Mouse (Mus musculus) G1E (cell line): ENCODE results near the gene Kif1c.

Source experiments
- CTCF ChIP-seq: IDR thresholded peaks from 2 replicates; pipeline ENCODE4 v1.5.1; 2012; ENCODE audit warnings: low read depth, low read length, inconsistent platforms, mixed read lengths
- GATA1 ChIP-seq: IDR thresholded peaks from 2 replicates; pipeline ENCODE4 v1.6.1; 2012; ENCODE audit warnings: borderline replicate concordance, low read length, inconsistent platforms, mixed read lengths
- GATA2 ChIP-seq: IDR thresholded peaks from 2 replicates; pipeline ENCODE4 v1.6.1; 2012; ENCODE audit warnings: low read depth, low read length, inconsistent platforms, borderline replicate concordance
- POLR2AphosphoS5 ChIP-seq: IDR thresholded peaks from 2 replicates; pipeline ENCODE4 v1.6.1; 2012; ENCODE audit warnings: low read depth, low read length, inconsistent platforms; ENCODE audit not compliant: insufficient replicate concordance

- no peak for TF ChIP-seq CTCF
- no peak for TF ChIP-seq GATA1
- TF ChIP-seq POLR2AphosphoS5: no peak
- TF ChIP-seq GATA2: no peak
Observed at GRCm38 (mm10) chr11:70652884-70653344, 47.4 kb upstream of the Kif1c start.
